Mouse (Mus musculus): ENCODE data around the gene Haus4.

The Haus4 gene

GRCm38 (mm10) chr14:54553975-54554769 lies at the start of gene Haus4:
Haus4 (minus strand) TSS chr14:54554616.
- DNase-seq = peak; percentile 86 to 93

DNA sequence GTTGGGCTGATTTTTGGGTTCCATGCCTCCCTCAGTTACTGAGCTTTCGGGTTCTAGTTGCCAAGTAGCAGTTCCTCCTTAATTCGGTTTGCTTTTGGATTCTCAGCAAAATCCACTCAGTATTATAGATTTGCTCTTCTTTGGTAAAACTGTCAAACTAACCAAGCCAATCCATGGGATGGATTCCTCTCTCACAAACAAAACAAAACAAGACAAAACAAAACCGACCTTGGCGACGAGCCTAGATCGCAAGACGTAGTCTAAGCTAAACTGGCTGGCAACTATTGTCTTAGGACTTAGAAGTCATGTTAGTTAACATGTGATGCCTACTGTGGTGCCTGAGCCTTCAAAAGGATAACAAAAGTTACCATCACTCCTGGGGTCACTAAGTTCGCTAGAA lies 49.3 kb upstream of the Haus4 start:
- DNase-seq = no peak

DNA sequence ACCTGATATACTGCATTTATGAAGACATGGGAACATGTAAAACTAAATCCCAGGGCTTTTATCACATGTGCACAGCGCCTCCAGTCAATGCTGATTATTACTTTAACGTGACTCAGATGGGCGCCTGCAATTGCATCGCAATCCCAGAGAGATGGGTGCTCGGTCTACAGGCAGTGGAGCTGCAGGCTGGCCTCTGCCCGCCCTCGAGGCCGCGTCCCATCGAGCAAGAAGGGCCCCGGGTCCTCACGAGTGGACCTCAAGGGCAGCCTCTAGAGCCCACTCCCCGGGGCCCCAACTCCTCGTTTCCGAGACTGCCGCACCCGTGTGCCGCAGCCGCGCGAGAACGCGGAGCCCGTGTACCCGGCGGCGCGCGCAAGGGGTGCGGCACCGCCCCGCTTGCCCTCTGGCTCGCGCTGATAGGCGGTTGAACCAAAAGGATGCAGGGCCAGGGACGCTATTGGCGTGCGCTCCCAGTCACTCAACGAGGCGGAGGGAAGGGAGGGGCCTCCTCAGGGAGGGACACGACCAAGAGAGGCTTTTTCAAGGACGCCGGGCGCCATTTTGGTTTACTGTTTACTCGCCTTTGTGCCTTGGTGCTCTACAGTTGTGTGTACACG lies 48.7 kb upstream of the Haus4 start:
- DNase-seq = peak; percentile 97 to 98

DNA sequence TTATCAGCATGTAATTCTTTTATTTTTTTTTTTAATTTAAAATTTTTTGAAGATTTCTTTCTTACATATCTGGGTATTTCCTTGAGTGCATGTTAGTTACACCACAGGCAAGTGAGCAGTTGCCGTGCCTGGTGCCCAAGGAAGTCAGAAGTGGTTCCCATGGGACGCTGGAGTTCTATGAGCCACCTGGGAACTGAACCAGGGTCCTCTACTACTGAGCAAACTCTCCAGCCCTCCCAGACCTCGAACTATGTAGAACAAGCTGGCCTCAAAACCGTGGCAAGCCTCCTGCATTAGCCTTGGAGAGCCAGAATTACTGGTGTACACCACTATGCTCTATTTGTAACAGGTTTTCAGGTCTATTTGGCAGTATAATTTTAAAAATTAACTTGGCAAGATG lies 48.2 kb upstream of the Haus4 start:
- DNase-seq = peak in 1 of 2 experiments; percentile 14

DNA sequence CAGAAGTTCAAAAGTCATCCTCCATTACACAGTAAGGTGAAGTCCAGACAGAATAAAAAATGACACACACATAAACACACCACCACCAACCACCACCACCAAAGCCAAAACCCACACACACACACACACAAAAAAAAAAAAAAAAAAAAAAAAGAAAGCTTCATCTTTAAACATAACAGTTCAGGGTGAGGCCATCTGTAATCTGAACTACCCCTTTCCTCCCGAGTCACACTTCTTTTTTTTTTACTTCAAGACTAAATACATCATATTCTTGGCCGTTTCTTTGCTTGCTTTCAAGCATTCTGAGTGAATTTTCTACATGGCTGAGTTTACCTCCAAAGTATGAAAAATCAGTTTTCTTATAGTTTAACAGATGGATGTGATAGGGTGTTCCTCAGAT lies 47.2 kb upstream of the Haus4 start:
- no peak for DNase-seq

- peak in 1 of 2 experiments; percentile 44 for DNase-seq
Measured at GRCm38 (mm10) chr14:54597084-54597483, 42.7 kb upstream of the Haus4 start.

DNA sequence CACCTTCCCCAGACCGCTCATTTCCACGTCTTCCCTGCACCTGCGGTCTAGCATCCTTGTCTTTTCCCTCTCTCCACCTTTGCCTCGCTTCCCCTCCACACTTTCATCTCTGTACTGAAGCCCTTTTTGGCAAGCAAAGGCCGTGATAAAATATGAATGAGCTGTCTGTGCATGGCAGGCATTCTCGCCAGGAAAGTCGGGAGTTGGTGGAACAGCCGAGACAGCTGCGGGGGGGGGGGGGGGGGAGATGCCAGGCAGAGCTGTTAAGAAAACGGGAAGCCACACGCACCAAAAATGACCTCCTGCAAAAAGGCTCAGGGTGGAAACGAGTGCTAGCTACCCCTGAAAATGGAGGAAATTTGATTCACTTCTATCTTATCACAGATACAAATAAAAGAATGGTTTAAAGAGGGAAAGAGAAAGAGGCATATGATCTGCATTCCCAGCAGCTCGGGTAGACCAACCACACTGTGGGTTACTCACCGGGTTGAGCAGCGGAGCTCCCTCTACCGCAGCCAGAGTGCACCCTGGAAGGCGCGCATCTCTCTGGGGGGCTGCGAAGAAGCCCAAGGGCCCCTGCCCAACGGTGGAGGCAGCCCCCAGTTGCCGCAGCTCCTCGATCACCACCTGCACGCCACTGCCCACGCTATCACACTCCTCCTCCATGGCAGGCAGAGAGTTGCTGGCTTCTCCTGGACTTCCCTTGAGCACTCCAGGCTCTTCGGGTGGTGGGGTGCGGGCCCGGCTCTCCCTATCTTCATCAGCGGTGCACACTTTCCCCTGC lies 40.4 kb upstream of the Haus4 start:
- no peak for DNase-seq

DNA sequence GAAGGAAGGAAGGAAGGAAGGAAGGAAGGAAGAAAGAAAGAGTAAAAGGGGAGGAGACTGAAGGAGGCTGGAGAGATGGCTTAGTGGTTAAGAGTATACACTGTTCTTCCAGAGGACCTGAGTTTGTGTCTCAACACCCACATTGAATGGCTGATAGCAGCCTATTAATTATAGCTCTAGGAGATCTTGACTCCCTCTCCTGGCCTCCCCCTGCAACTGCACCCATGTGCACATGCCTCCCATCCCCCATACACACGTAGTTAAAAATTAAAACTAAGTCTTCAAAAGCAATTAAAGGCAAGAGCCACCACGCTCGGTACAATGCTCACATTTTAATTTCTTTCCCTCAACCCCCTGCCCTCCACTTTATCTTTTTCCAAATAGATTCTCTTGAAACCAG lies 39.6 kb upstream of the Haus4 start:
- DNase-seq = no peak

DNA sequence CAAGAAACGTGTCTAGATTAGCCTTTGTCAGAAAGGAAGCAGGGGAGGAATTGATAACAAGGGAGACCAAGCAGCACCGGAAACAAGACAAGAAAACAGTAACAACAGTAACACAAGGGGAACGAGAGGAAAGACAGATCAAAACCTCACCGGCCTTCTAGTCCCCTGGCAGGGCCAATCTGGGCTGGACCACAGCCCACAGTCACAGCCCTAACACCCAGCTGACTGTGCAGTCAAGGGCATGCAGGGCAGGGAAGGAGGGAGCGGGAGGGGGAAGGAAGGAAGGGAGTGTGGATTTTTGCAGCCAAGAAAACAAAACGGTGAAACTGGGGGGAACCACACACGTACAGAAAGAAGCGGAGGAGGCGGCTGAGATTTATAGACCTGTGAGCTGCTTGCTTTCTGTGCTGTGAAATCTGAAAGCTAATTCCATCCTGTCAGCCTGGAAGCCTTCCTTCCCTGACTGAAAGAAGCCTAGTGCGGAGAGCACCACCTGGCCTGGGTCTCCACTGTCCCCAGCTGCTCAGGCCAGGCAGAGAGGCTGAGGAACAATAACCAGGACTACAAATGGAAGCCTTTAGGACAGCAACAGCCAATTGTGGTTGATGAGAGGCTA lies 38.0 kb upstream of the Haus4 start:
- DNase-seq = peak; percentile 33 to 60

- DNase-seq = no peak
Measured at GRCm38 (mm10) chr14:54591056-54591455, 36.6 kb upstream of the Haus4 start.

DNA sequence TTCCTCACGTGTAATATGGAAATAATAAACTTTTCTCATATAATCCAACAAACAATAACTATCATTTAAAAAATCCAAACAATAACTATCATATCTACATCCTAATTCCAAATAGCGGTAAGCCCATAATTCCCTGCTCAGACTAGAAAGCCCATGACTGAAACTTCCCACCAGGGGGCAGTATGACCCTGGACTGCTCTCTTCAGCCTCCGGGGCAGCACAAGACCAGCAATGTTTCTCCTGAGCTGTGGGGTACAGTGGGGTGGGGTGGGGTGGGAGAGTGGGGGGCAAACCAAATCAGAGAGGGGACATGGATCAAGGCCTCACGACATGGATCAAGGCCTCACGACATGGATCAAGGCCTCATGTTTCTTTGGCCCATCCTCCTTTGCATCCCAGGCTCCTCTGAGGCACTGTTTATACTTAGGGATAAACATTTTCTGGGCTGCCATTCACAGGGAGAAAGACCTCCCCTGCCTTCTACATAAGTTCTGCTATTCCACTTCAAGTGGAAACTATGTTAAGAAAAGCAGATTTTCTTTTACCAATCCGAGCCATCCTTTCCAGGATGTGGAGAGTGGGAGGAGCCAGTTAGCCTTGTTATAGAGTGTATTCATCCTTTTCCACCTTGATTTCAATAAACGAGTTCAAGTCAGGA lies 29.4 kb upstream of the Haus4 start:
- peak; percentile 57 to 83 for DNase-seq

DNA sequence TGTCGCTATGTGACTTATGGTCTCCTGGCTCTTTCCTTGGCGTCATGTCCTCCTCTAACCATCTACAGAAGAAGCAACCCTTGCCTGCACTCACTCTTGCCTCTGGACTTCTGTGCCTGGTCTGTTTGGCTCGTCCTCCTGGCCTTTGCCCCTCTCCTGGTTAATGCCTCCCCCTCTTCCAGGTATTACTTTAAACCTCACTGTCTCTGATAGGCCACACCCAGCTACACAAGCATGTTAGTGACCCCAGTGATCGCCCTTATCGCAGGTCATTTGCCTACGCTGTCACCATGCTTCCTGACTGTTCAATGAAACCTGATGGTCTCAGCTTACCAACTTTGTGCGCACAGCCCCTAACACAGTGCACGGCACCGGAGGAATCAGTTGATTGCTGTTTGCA lies 28.1 kb upstream of the Haus4 start:
- DNase-seq = peak; percentile 35 to 48

DNA sequence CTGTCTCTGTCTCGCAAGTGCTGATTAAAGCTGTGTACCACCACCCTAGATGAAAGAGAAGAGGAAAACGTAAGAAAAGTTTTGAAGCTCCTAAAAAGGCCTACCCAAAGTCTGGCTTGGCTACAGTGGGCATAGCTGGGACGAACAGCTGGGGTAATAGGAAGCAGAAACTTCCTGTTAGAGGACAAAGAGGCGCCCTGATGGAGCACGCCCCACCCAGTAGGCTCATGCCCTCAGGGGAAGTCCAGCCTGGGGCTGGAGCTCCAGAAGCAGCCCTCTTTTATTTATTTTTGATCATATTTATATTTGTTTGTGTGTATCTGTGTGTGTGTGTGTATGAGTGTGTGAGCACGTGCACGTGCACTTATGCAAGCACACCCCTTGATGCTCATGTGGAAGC lies 25.2 kb upstream of the Haus4 start:
- DNase-seq = no peak

- peak; percentile 56 to 63 for DNase-seq
Measured at GRCm38 (mm10) chr14:54578063-54578462, 23.6 kb upstream of the Haus4 start.

GRCm38 (mm10) chr14:54577089-54577982 lies 22.9 kb upstream of the Haus4 start, which contains the start of gene Ajuba:
Ajuba (minus strand) TSS chr14:54577558.
- peak; percentile 94 for DNase-seq

DNA sequence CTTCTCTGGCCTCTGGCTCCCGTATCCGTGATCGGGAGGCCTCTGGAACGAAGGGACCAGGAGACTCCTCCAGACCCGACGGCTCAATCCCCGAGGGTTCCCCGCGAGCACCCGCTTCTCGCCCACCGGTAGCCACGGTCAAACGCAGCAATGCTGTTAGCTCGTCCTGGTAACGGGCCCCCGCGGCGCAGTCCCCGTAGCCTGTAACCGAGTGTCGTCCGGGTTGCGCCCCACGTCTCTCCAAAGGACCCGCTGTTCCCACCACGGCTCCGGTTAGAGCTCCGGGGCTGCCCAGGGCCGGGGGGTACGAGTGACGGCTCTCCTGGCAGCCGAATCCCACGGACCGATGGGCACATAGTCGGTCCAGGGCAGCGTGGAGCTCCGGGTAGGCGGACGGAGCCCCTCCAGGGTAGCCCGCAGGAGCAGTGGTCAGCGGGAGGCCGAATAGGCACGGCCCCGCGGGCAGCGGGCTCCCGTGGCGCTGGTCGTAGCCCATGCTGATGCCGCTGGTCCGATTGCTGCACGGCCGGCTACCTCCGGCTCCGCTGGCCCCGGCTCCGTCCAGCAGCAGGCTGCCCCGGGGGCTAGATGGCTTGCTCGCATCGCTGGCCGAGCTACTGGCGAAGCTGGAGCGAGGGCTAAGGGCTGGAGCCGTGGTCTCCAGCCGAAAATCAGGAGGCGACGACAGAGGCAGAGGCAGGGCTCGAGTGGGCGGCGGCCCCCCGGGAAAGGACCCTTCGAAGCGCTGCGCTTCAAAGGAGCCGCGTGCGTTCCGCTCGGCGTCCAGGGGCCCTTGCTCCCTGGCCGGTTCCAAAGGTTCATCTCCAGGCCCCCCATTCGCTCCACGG lies 22.0 kb upstream of the Haus4 start:
- DNase-seq = peak; percentile 36 to 72

- peak; percentile 88 to 93 for DNase-seq
Measured at GRCm38 (mm10) chr14:54575631-54576030, 21.2 kb upstream of the Haus4 start.

GRCm38 (mm10) chr14:54575031-54575430 lies 20.6 kb upstream of the Haus4 start:
- peak in 1 of 2 experiments; percentile 12 for DNase-seq

DNA sequence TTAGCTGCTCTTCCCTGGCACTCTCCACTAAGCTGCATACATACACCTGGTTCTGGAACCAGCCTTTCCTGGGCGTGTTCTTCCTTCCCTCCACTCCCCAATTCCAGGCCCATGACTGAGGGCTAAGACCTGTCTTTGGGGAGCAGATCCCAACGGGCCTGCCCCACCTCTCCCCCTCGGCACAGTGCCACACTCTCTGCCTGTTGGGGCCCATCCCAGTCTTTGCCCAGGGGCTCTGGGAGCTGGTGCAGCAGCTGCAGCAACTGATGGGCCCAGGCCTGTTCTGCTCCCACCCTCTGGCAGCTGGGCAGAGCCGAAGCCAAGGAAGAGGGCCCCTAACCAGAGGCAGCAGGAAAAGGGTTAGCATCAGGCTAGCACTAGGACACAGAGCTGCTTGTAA lies 19.8 kb upstream of the Haus4 start:
- peak in 1 of 2 experiments; percentile 14 for DNase-seq
